Mouse (Mus musculus): ENCODE results near the gene Wdfy4.

Wdfy4 gene

GRCm38 (mm10) chr14:33185068-33185800, at the start of gene Wdfy4:
TSS of gene Wdfy4 (minus strand) at chr14:33185508.
- DNase-seq (ENCODE audit: extremely low read depth, insufficient read length, low spot score) = no peak

- DNase-seq (ENCODE audit: extremely low read depth, insufficient read length, low spot score) = peak; percentile 70
Observed at GRCm38 (mm10) chr14:33232048-33232447, 46.7 kb upstream of the Wdfy4 start.

GRCm38 (mm10) chr14:33231311-33231710, 46.0 kb upstream of the Wdfy4 start:
- no peak for DNase-seq (ENCODE audit: extremely low read depth, insufficient read length, low spot score)

GRCm38 (mm10) chr14:33230672-33231071, 45.4 kb upstream of the Wdfy4 start:
- no peak for DNase-seq (ENCODE audit: extremely low read depth, insufficient read length, low spot score)

GRCm38 (mm10) chr14:33225235-33225634, 39.9 kb upstream of the Wdfy4 start:
- DNase-seq (ENCODE audit: extremely low read depth, insufficient read length, low spot score) = no peak

- DNase-seq (ENCODE audit: extremely low read depth, insufficient read length, low spot score) = no peak
Observed at GRCm38 (mm10) chr14:33216343-33217208, 31.3 kb upstream of the Wdfy4 start.

- no peak for DNase-seq (ENCODE audit: extremely low read depth, insufficient read length, low spot score)
Observed at GRCm38 (mm10) chr14:33215163-33215562, 29.9 kb upstream of the Wdfy4 start.

GRCm38 (mm10) chr14:33214767-33215128, 29.4 kb upstream of the Wdfy4 start:
- no peak for DNase-seq (ENCODE audit: extremely low read depth, insufficient read length, low spot score)

- peak; percentile 82 for DNase-seq (ENCODE audit: extremely low read depth, insufficient read length, low spot score)
Observed at GRCm38 (mm10) chr14:33213823-33214766, 28.8 kb upstream of the Wdfy4 start, which contains the start of gene Arhgap22. TSS of gene Arhgap22 (plus strand) at chr14:33214026.

GRCm38 (mm10) chr14:33212958-33213309, 27.6 kb upstream of the Wdfy4 start:
- DNase-seq (ENCODE audit: extremely low read depth, insufficient read length, low spot score) = no peak

- DNase-seq (ENCODE audit: extremely low read depth, insufficient read length, low spot score) = no peak
Observed at GRCm38 (mm10) chr14:33212271-33212957, 27.1 kb upstream of the Wdfy4 start.

- DNase-seq (ENCODE audit: extremely low read depth, insufficient read length, low spot score) = no peak
Observed at GRCm38 (mm10) chr14:33210806-33211205, 25.5 kb upstream of the Wdfy4 start.

- DNase-seq (ENCODE audit: extremely low read depth, insufficient read length, low spot score) = no peak
Observed at GRCm38 (mm10) chr14:33208331-33208730, 23.0 kb upstream of the Wdfy4 start.

- DNase-seq (ENCODE audit: extremely low read depth, insufficient read length, low spot score) = no peak
Observed at GRCm38 (mm10) chr14:33207011-33207410, 21.7 kb upstream of the Wdfy4 start.

GRCm38 (mm10) chr14:33205280-33205965, 20.1 kb upstream of the Wdfy4 start:
- no peak for DNase-seq (ENCODE audit: extremely low read depth, insufficient read length, low spot score)

- DNase-seq (ENCODE audit: extremely low read depth, insufficient read length, low spot score) = no peak
Observed at GRCm38 (mm10) chr14:33203777-33204176, 18.5 kb upstream of the Wdfy4 start.

- DNase-seq (ENCODE audit: extremely low read depth, insufficient read length, low spot score) = no peak
Observed at GRCm38 (mm10) chr14:33202885-33203284, 17.6 kb upstream of the Wdfy4 start.

GRCm38 (mm10) chr14:33202161-33202560, 16.9 kb upstream of the Wdfy4 start:
- DNase-seq (ENCODE audit: extremely low read depth, insufficient read length, low spot score) = no peak

GRCm38 (mm10) chr14:33194241-33194640, 8.9 kb upstream of the Wdfy4 start:
- no peak for DNase-seq (ENCODE audit: extremely low read depth, insufficient read length, low spot score)

GRCm38 (mm10) chr14:33193762-33194161, 8.5 kb upstream of the Wdfy4 start:
- DNase-seq (ENCODE audit: extremely low read depth, insufficient read length, low spot score) = no peak

Data from 3134 (cell line).